Mouse (Mus musculus) spleen, adult 2 months (tissue): ENCODE data around the gene Numbl.

Experiments used
- CTCF ChIP-seq: fragments of 200-500 bp; IDR thresholded peaks from 2 replicates; pipeline ENCODE4 v1.5.1; 2011; ENCODE audit warnings: mild to moderate bottlenecking, inconsistent platforms; ENCODE audit not compliant: insufficient read depth, insufficient read length, insufficient replicate concordance; ENCODE audit errors: extremely low read depth
- POLR2A ChIP-seq: fragments of 200-500 bp; IDR thresholded peaks from 2 replicates; pipeline ENCODE4 v1.6.1; 2011; ENCODE audit warnings: low read depth, low read length, inconsistent platforms

GRCm38 (mm10) chr7:27296518-27296917 is 38.3 kb downstream of the Numbl start:
- no peak for TF ChIP-seq CTCF
- no peak for TF ChIP-seq POLR2A
